Mouse (Mus musculus) CH12.LX (cell line): ENCODE results near the gene Tpp2. TPM values are rescaled to one million over a fixed set of nuclear protein-coding genes. Genes with fewer than 3 reads are reported as not detected.

Source experiments
- DNase-seq: peaks from one replicate; pipeline ENCODE4 v3.0.0-alpha.2; 2013; ENCODE audit errors: extremely low read depth
- H3K27ac ChIP-seq: 2 replicates; pipeline ENCODE4 v1.5.1; 2012; ENCODE audit warnings: low read depth, mild to moderate bottlenecking, control low read depth, moderate library complexity; ENCODE audit not compliant: insufficient read depth
- H3K27me3 ChIP-seq: replicated peaks from 2 replicates; pipeline ENCODE3; 2012; ENCODE audit warnings: inconsistent platforms
- H3K36me3 ChIP-seq, 2 experiments: replicated peaks in 1 of 2; 2 replicates each; pipeline versions ENCODE3 to v1.6.1; 2012; ENCODE audit warnings: inconsistent platforms in 1 of 2, low read length in 1 of 2, mild to moderate bottlenecking in 1 of 2, mixed read lengths in 1 of 2, moderate library complexity in 1 of 2; ENCODE audit not compliant: control insufficient read depth in 1 of 2, insufficient read depth in 1 of 2
- H3K4me1 ChIP-seq, 2 experiments: 2 replicates each; pipeline ENCODE4 v1.6.1; 2012; ENCODE audit warnings: inconsistent platforms in 1 of 2, moderate library complexity in 1 of 2; ENCODE audit not compliant: insufficient read depth in 2 of 2, control insufficient read depth in 1 of 2
- H3K4me2 ChIP-seq: 2 replicates; pipeline ENCODE4 v1.6.1; 2012; ENCODE audit warnings: low read depth, mild to moderate bottlenecking, control low read depth; ENCODE audit not compliant: poor library complexity, insufficient read depth, severe bottlenecking
- H3K4me3 ChIP-seq, 3 experiments: fragments of 150-350 bp in 1 of 3; sonication (generic) in 1 of 3; replicated peaks in 1 of 3; 2 replicates each; pipeline versions ENCODE3 to v1.5.1; 2011 to 2012; ENCODE audit warnings: low read depth in 2 of 3, low read length in 2 of 3, mild to moderate bottlenecking in 2 of 3, moderate library complexity in 2 of 3, control low read depth in 1 of 3, improper control_type of control experiment in 1 of 3, inconsistent platforms in 1 of 3, mixed read lengths in 1 of 3; ENCODE audit not compliant: poor library complexity in 1 of 3
- H3K79me2 ChIP-seq: replicated peaks from 2 replicates; pipeline ENCODE4 v1.6.1; 2012; ENCODE audit warnings: mild to moderate bottlenecking, moderate library complexity; ENCODE audit not compliant: control insufficient read depth, poor library complexity, insufficient read depth, severe bottlenecking; ENCODE audit errors: extremely low read depth
- H3K9ac ChIP-seq: 2 replicates; pipeline ENCODE4 v1.6.1; 2012; ENCODE audit warnings: low read depth, mild to moderate bottlenecking, control low read depth, moderate library complexity; ENCODE audit not compliant: insufficient read depth
- H3K9me3 ChIP-seq: replicated peaks from 2 replicates; pipeline ENCODE3; 2012; ENCODE audit warnings: low read length, inconsistent platforms, mixed read lengths
- BHLHE40 ChIP-seq: IDR thresholded peaks from 2 replicates; pipeline ENCODE4 v1.6.1; 2011; ENCODE audit warnings: mild to moderate bottlenecking, low read depth, low read length, improper control_type of control experiment
- CHD1 ChIP-seq: IDR thresholded peaks from 2 replicates; pipeline ENCODE4 v1.6.1; 2012; ENCODE audit warnings: low read depth, low read length, improper control_type of control experiment, inconsistent platforms
- E2F4 ChIP-seq: IDR thresholded peaks from 2 replicates; pipeline ENCODE4 v1.6.1; 2011; ENCODE audit warnings: low read depth, low read length, improper control_type of control experiment; ENCODE audit not compliant: insufficient replicate concordance
- ELF1 ChIP-seq: IDR thresholded peaks from 2 replicates; pipeline ENCODE4 v1.6.1; 2014; ENCODE audit warnings: low read depth, mild to moderate bottlenecking, inconsistent platforms, low read length, improper control_type of control experiment
- EP300 ChIP-seq: IDR thresholded peaks from 2 replicates; pipeline ENCODE4 v1.6.1; 2011; ENCODE audit warnings: low read length, improper control_type of control experiment
- ETS1 ChIP-seq: conservative IDR thresholded peaks from 2 replicates; pipeline ENCODE4 v1.6.1; 2012; ENCODE audit warnings: low read depth, mild to moderate bottlenecking, inconsistent platforms, low read length, improper control_type of control experiment, moderate library complexity
- IRF4 ChIP-seq: IDR thresholded peaks from 2 replicates; pipeline ENCODE4 v1.6.1; 2014; ENCODE audit warnings: low read depth, mild to moderate bottlenecking, inconsistent platforms, low read length, improper control_type of control experiment
- JUN ChIP-seq: IDR thresholded peaks from 2 replicates; pipeline ENCODE4 v1.6.1; 2011; ENCODE audit warnings: low read depth, mild to moderate bottlenecking, low read length, improper control_type of control experiment, moderate library complexity; ENCODE audit not compliant: insufficient read depth
- JUND ChIP-seq: conservative IDR thresholded peaks from 2 replicates; pipeline ENCODE4 v1.6.1; 2011; ENCODE audit warnings: low read depth, low read length, improper control_type of control experiment
- KAT2A ChIP-seq: IDR thresholded peaks from 2 replicates; pipeline ENCODE4 v1.6.1; 2012; ENCODE audit warnings: low read length, improper control_type of control experiment, inconsistent platforms; ENCODE audit not compliant: insufficient replicate concordance
- MAFK ChIP-seq: IDR thresholded peaks from 2 replicates; pipeline ENCODE4 v1.6.1; 2011; ENCODE audit warnings: low read length, improper control_type of control experiment; ENCODE audit not compliant: insufficient replicate concordance
- MAZ ChIP-seq: IDR thresholded peaks from 2 replicates; pipeline ENCODE4 v1.6.1; 2012; ENCODE audit warnings: low read depth, mild to moderate bottlenecking, inconsistent platforms, low read length, improper control_type of control experiment, moderate library complexity
- MEF2A ChIP-seq: IDR thresholded peaks from 2 replicates; pipeline ENCODE4 v1.6.1; 2014; ENCODE audit warnings: low read depth, mild to moderate bottlenecking, inconsistent platforms, low read length, improper control_type of control experiment, borderline replicate concordance
- MYC ChIP-seq: IDR thresholded peaks from 2 replicates; pipeline ENCODE4 v1.6.1; 2011; ENCODE audit warnings: low read depth, mild to moderate bottlenecking, improper control_type of control experiment, low read length
- NELFE ChIP-seq: IDR thresholded peaks from 2 replicates; pipeline ENCODE4 v1.6.1; 2011; ENCODE audit warnings: low read depth, low read length, improper control_type of control experiment
- NRF1 ChIP-seq: IDR thresholded peaks from 2 replicates; pipeline ENCODE4 v1.6.1; 2014; ENCODE audit warnings: low read depth, mild to moderate bottlenecking, inconsistent platforms, low read length, improper control_type of control experiment, moderate library complexity
- RAD21 ChIP-seq: IDR thresholded peaks from 2 replicates; pipeline ENCODE4 v1.6.1; 2011; ENCODE audit warnings: low read depth, mild to moderate bottlenecking, low read length, improper control_type of control experiment, moderate library complexity
- SIN3A ChIP-seq: IDR thresholded peaks from 2 replicates; pipeline ENCODE4 v1.6.1; 2012; ENCODE audit warnings: low read length, improper control_type of control experiment, inconsistent platforms
- TCF12 ChIP-seq: IDR thresholded peaks from 2 replicates; pipeline ENCODE4 v1.6.1; 2014; ENCODE audit warnings: low read depth, mild to moderate bottlenecking, inconsistent platforms, low read length, improper control_type of control experiment
- USF1 ChIP-seq: IDR thresholded peaks from 2 replicates; pipeline ENCODE4 v1.6.1; 2014; ENCODE audit warnings: low read depth, mild to moderate bottlenecking, inconsistent platforms, low read length, improper control_type of control experiment
- ZC3H11A ChIP-seq: IDR thresholded peaks from 2 replicates; pipeline ENCODE4 v1.6.1; 2012; ENCODE audit warnings: low read depth, mild to moderate bottlenecking, inconsistent platforms, low read length, improper control_type of control experiment
- ZNF384 ChIP-seq: IDR thresholded peaks from 2 replicates; pipeline ENCODE4 v1.6.1; 2012; ENCODE audit warnings: low read depth, low read length, improper control_type of control experiment, inconsistent platforms
- dilution Hi-C: fragments of 300-500 bp; cut with MboI; formaldehyde crosslinking; loops from 2 replicates; pipeline ENCODE4 v1.14.3; 2020; ENCODE audit warnings: low sequenced_read_pairs; ENCODE audit not compliant: extremely low pct_unique_long_range_greater_than_20kb, extremely low pct_ligation_motif_present
- in situ Hi-C: fragments of 300-500 bp; cut with MboI; formaldehyde crosslinking; loops from 3 replicates; pipeline ENCODE4 v1.14.3; 2019; ENCODE audit warnings: low sequenced_read_pairs, low pct_ligation_motif_present, low pct_unique_long_range_greater_than_20kb, mixed read lengths
- polyA plus RNA-seq: library from polyadenylated mRNA; unstranded; fragments of >175 nt; gene quantifications from 2 replicates; pipeline ENCODE4 v1.2.1, GENCODE M21; 2012; ENCODE audit warnings: low read depth; ENCODE audit not compliant: insufficient read length
- total RNA-seq, 2 experiments: library from RNA; depleted of rRNA; stranded (reverse); fragments of 300-350 nt in 1 of 2; fragments of >200 nt in 1 of 2; gene quantifications; 2 replicates each; pipeline ENCODE4 v1.2.3; 2012 to 2014

The Tpp2 gene
- total and polyA plus RNA-seq, 3 experiments = 35.4 to 52.5 (median 50.4) TPM

GRCm38 (mm10) chr1:43916854-43917253 lies 16.6 kb upstream of the Tpp2 start:
- in situ Hi-C loops (no loop called here), dilution Hi-C loops (no loop called here)
- peak; percentile 61 for DNase-seq
- Histone ChIP-seq H3K27ac (no peak overlapping the region), H3K36me3 (no peaks in the 10 kb centered on the region), H3K79me2 (no peaks in the 10 kb centered on the region), H3K27me3 (no peaks in the 10 kb centered on the region), H3K9me3 (no peaks in the 10 kb centered on the region), H3K4me3 (no peak overlapping the region), H3K9ac (no peak overlapping the region; the same call in 1 of the 2 replicates), H3K4me2 (no peak overlapping the region; the same call in 1 of the 2 replicates), H3K4me1 (peaks cover 12 to 58% of the 10 kb centered on the region in 2 experiments)
- TF ChIP-seq MEF2A (peak; percentile 63; the same call in 1 of the 2 replicates), MYC (peak; percentile 58; the same call in 1 of the 2 replicates), JUN (peak; percentile 87), EP300 (peak; percentile 85), SIN3A (no peak), NRF1 (no peak), JUND (peak; percentile 95), MAFK (peak; percentile 86), ETS1 (peak; percentile 58; the same call in 1 of the 2 replicates), ZC3H11A (no peak), IRF4 (peak; percentile 94)

DNA sequence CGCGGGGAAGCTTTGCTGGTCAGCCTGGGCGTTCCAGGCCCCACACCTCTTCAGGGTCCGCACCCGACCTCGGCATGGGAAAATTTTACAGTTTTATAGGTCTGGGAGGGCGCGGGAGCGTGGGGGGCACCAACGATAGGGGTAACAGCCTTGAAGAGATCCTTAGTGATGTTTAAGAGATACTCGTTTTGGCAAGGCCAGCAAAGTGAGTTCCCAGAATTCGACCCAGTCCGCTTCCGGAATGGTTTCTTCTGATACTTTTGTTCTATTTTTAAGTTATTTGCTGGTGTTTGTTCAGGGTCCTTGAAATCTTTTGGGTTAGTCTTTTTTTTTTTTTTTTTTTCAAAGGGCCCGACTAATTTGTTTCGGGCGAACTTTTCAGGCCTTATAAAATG lies 966 bp downstream of the Tpp2 start:
- no peaks in the 10 kb centered on the region for H3K27me3 ChIP-seq
- peaks cover 46% of the 10 kb centered on the region for H3K79me2 ChIP-seq
- H3K4me1 ChIP-seq = peaks cover 0 to 23% of the 10 kb centered on the region in 2 experiments; a peak in 2 of 4 replicates
- DNase-seq = no peak
- peaks cover 0 to 4% of the 10 kb centered on the region in 2 experiments for H3K36me3 ChIP-seq
- TF ChIP-seq CHD1 (no peak), KAT2A (no peak), MAZ (no peak), ETS1 (no peak), ZC3H11A (no peak), USF1 (no peak), E2F4 (no peak), ELF1 (no peak), JUND (no peak), TCF12 (no peak), BHLHE40 (no peak), RAD21 (no peak), NELFE (no peak), ZNF384 (no peak; the same call in 1 of the 2 replicates), MAFK (no peak)
- peak overlapping the region; percentile 72 to 99 (median 93) for H3K4me3 ChIP-seq
- H3K9me3 ChIP-seq = no peaks in the 10 kb centered on the region
- peak overlapping the region; percentile 25; the same call in 1 of the 2 replicates for H3K4me2 ChIP-seq
- in situ Hi-C loops = no loop called here
- H3K9ac ChIP-seq = peak overlapping the region; percentile 95
- dilution Hi-C loops = no loop called here
- peak overlapping the region; percentile 99; the same call in 1 of the 2 replicates for H3K27ac ChIP-seq
